In the genomic region with DNA sequence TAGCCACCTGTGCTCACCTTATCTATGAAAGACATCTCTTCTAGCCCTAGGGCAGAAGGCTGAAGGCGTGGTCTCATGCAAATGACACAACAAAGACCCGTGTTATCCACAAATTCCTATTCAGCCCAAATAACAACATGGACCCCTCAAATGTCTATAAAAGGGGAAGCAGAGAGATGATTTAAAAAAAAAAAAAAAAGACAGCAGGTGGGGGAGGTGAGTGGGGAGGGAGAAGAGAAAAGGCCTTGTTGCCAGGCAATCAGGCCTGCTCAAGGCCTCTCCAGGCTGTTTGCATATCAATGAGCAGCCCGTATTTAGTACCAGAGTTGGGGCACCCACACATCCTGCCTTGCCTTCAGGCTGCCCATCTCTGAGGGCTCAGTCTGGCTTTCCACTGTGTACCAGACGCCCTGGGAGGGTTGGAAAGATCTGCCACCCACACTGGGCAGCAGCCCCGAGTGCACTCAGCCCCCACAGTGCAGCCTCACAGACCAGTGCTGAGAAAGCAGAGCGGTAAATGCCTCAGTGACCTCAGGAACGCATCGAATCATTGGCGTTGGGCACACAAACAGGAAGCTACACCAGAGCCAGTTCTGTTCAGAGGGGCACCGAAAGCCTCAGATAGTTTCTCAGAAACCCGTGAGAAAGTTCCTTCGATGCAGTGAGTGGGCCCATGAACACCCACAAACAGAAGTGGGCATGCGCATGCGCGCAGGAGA, we compare ENCODE assay signal across 8 mouse cellular contexts.
DNase-seq lines count a peak whose midpoint lies in the region; ATAC-seq and TF ChIP-seq lines count a peak whose summit lies in the region.

No protein-coding gene starts in this region.

- no peak for TF ChIP-seq POLR2A in cerebellum, adult 2 months (IDR thresholded peaks at IDR 0.05; ENCODE audit: borderline replicate concordance, insufficient read depth, low read length)

- H3K4me1 ChIP-seq in midbrain, embryonic 16.5 days (ENCODE audit: control insufficient read depth, insufficient read depth, low read length) = no peaks in the 10 kb centered on the region; the same call in none of the 2 replicates
- H3K4me1 ChIP-seq in cerebellum, adult 2 months (ENCODE audit: control insufficient read depth, insufficient read depth, low read length) = peaks cover 23% of the 10 kb centered on the region

- no peaks in the 10 kb centered on the region for H3K27me3 ChIP-seq in midbrain, embryonic 16.5 days (ENCODE audit: control insufficient read depth, insufficient read depth, low read depth, low read length)
- H3K27me3 ChIP-seq in cerebellum, adult 2 months (ENCODE audit: control insufficient read depth, insufficient read depth, low read length) = no peaks in the 10 kb centered on the region

- WGBS in midbrain, embryonic 16.5 days = 35% methylated on average over 15 of the region's 15 CpGs
- 75% methylated on average over 15 of the region's 15 CpGs for WGBS in cerebellum, adult 2 months

- no peak for TF ChIP-seq CTCF in cerebellum, adult 2 months (IDR thresholded peaks at IDR 0.05; ENCODE audit: borderline replicate concordance, insufficient read depth, low read depth, low read length)

- ATAC-seq in cerebellum, adult (ENCODE audit: insufficient number of reproducible peaks, low FRiP score, low TSS enrichment) = peak; percentile 42; the same call in 1 of the 2 replicates
- ATAC-seq in midbrain, embryonic 16.5 days = peak; percentile 73

- H3K9me3 ChIP-seq in midbrain, embryonic 16.5 days (replicated peaks; ENCODE audit: control insufficient read depth, low read length, poor library complexity, severe bottlenecking) = no peaks in the 10 kb centered on the region

- H3K9ac ChIP-seq in midbrain, embryonic 16.5 days (ENCODE audit: low read depth, low read length) = no peak overlapping the region

- no peak overlapping the region for H3K4me2 ChIP-seq in midbrain, embryonic 16.5 days (ENCODE audit: low read length)

- H3K36me3 ChIP-seq in midbrain, embryonic 16.5 days (ENCODE audit: control insufficient read depth, insufficient read depth, low read length) = no peaks in the 10 kb centered on the region

- intact Hi-C loops in heart, postnatal 25 days (cut with DNase I) = no loop called here

- H3K4me3 ChIP-seq in midbrain, embryonic 16.5 days (ENCODE audit: low read depth, low read length) = no peak overlapping the region
- no peak overlapping the region for H3K4me3 ChIP-seq in cerebellum, adult 2 months (replicated peaks; ENCODE audit: insufficient read depth, low read depth, low read length)

- no peak for DNase-seq in cerebellum, postnatal 14 days
- peak; percentile 64 for DNase-seq in brain, adult 2 months (ENCODE audit: low read depth, low spot score)
- DNase-seq in induced T-regulatory cell, adult 2 months (ENCODE audit: low read depth) = peak; percentile 5
- no peak for DNase-seq in heart, postnatal 25 days (ENCODE audit: low spot score)
- no peak for DNase-seq in cerebellum, postnatal 36 days
- DNase-seq in cerebellum, adult 2 months = no peak

- peak overlapping the region; percentile 1; the same call in 1 of the 2 replicates for H3K27ac ChIP-seq in midbrain, embryonic 16.5 days (ENCODE audit: low read length)
- no peak overlapping the region for H3K27ac ChIP-seq in cerebellum, adult 2 months (ENCODE audit: insufficient read depth, low read length)

Comparison
In these comparisons a context has a peak if more than half of its experiments do, and no peak if none do; other contexts are left out.
1. DNase-seq: peak in brain, adult 2 months (single experiment) and induced T-regulatory cell, adult 2 months (single experiment); none in cerebellum, postnatal 14 days (0 of 2), heart, postnatal 25 days (single experiment), cerebellum, postnatal 36 days (0 of 2) and cerebellum, adult 2 months (0 of 2).